Comparison of ENCODE assay signal across 26 mouse cellular contexts in the genomic region with DNA sequence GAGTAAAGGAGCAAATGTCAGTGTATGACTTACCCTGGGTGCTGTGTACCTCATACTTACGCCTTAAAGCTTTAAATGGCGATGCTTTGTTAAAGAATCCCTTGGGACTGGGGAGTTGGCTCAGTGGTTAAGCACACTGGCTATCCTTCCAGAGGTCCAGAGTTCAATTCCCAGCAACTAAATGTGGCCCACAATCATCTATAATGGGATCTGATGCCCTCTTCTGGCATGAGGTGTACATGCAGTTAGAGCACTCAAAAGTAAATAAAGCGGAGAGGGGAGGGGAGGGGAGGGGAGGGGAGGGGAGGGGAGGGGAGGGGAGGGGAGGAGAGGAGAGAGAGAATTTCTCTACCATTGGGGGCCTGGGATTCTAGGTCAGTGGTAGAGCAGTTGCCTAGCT. TPM values are rescaled to one million over a fixed set of nuclear protein-coding genes. Genes with fewer than 3 reads are reported as not detected.
DNase-seq lines count a peak whose midpoint lies in the region; ATAC-seq and TF ChIP-seq lines count a peak whose summit lies in the region.
"Had no signal": no experiment of that assay in that cellular context is flagged by ENCODE, and none has a peak within 500 bp of the region (broad histone marks: within the 10 kb centered on the region; RNA-seq: fewer than 3 reads in every experiment).

No protein-coding gene starts in this region.

- no peak overlapping the region for H3K4me3 ChIP-seq in kidney, postnatal 0 days (replicated peaks; ENCODE audit: low read depth, low read length)
- no peak overlapping the region for H3K4me3 ChIP-seq in midbrain, embryonic 11.5 days (ENCODE audit: low read depth, low read length)
- H3K4me3 ChIP-seq in midbrain, embryonic 13.5 days (replicated peaks) = no peak overlapping the region
- no peak overlapping the region for H3K4me3 ChIP-seq in stomach, postnatal 0 days (ENCODE audit: low read depth, low read length)
- H3K4me3 ChIP-seq: forebrain, embryonic 13.5 days; heart, embryonic 12.5 days; hindbrain, embryonic 13.5 days; kidney, embryonic 15.5 days; neural tube, embryonic 13.5 days had no signal

- peak; percentile 20 for DNase-seq in CD4-positive, CD25-positive, alpha-beta regulatory T cell, adult 2 months (ENCODE audit: low read depth, low spot score)
- DNase-seq in kidney, postnatal 0 days (ENCODE audit: low spot score) = no peak
- no peak for DNase-seq in kidney, postnatal 10 days
- peak; percentile 47 for DNase-seq in midbrain, embryonic 11.5 days (ENCODE audit: low spot score, missing footprints)
- no peak for DNase-seq in stomach, postnatal 0 days (ENCODE audit: low spot score)
- DNase-seq in adrenal gland, postnatal 25 days = no peak
- DNase-seq: adrenal gland, postnatal 10 days; cerebellum, adult 11 months; cerebellum, postnatal 25 days; gastrocnemius, postnatal 14 days; heart, adult 11 months; heart, postnatal 4 days; kidney, adult 18-20 months; kidney, postnatal 4 days; liver; lung, adult 18-20 months; lung, postnatal 14 days; right cerebral cortex, postnatal 4 days; thymus, postnatal 4 days had no signal

- H3K27ac ChIP-seq in kidney, postnatal 0 days = no peak overlapping the region
- no peak overlapping the region for H3K27ac ChIP-seq in midbrain, embryonic 11.5 days (ENCODE audit: low read depth, low read length)
- H3K27ac ChIP-seq in midbrain, embryonic 13.5 days = no peak overlapping the region
- no peak overlapping the region for H3K27ac ChIP-seq in stomach, postnatal 0 days (replicated peaks)
- H3K27ac ChIP-seq: forebrain, embryonic 13.5 days; hindbrain, embryonic 13.5 days; kidney, embryonic 15.5 days; neural tube, embryonic 13.5 days had no signal

- H3K4me1 ChIP-seq in kidney, postnatal 0 days (replicated peaks; ENCODE audit: insufficient read depth, low read length) = no peaks in the 10 kb centered on the region
- H3K4me1 ChIP-seq in midbrain, embryonic 11.5 days (ENCODE audit: control insufficient read depth, insufficient read depth, low read length) = peaks cover 9% of the 10 kb centered on the region
- peaks cover 23% of the 10 kb centered on the region for H3K4me1 ChIP-seq in midbrain, embryonic 13.5 days (replicated peaks)
- H3K4me1 ChIP-seq in stomach, postnatal 0 days (replicated peaks; ENCODE audit: control insufficient read depth, insufficient read depth) = no peaks in the 10 kb centered on the region

- no peak overlapping the region for H3K9ac ChIP-seq in kidney, postnatal 0 days (ENCODE audit: low read depth, low read length)
- H3K9ac ChIP-seq in midbrain, embryonic 11.5 days (ENCODE audit: low read length) = no peak overlapping the region
- no peak overlapping the region for H3K9ac ChIP-seq in midbrain, embryonic 13.5 days (replicated peaks)
- H3K9ac ChIP-seq in stomach, postnatal 0 days (ENCODE audit: low read length) = no peak overlapping the region
- H3K9ac ChIP-seq: forebrain, embryonic 13.5 days; heart, embryonic 12.5 days; hindbrain, embryonic 13.5 days; kidney, embryonic 15.5 days; neural tube, embryonic 13.5 days had no signal

- WGBS in kidney, postnatal 0 days = 97% methylated on average over 2 of the region's 3 CpGs
- 93% methylated on average over 2 of the region's 3 CpGs for WGBS in midbrain, embryonic 11.5 days
- WGBS in midbrain, embryonic 13.5 days = 96% methylated on average over 2 of the region's 3 CpGs
- WGBS in stomach, postnatal 0 days = 96% methylated on average over 2 of the region's 3 CpGs

- H3K27me3 ChIP-seq in kidney, postnatal 0 days (ENCODE audit: insufficient read depth, low read length) = no peaks in the 10 kb centered on the region
- no peaks in the 10 kb centered on the region for H3K27me3 ChIP-seq in midbrain, embryonic 11.5 days (ENCODE audit: control insufficient read depth, insufficient read depth, low read length)
- H3K27me3 ChIP-seq in midbrain, embryonic 13.5 days = peaks cover 10% of the 10 kb centered on the region; the same call in 1 of the 2 replicates
- no peaks in the 10 kb centered on the region for H3K27me3 ChIP-seq in stomach, postnatal 0 days (ENCODE audit: control insufficient read depth, insufficient read depth, low read length)
- H3K27me3 ChIP-seq: forebrain, embryonic 13.5 days; heart, embryonic 12.5 days; hindbrain, embryonic 13.5 days; kidney, embryonic 15.5 days; neural tube, embryonic 13.5 days had no signal

- no peak overlapping the region for H3K4me2 ChIP-seq in kidney, postnatal 0 days (ENCODE audit: low read length)
- no peak overlapping the region for H3K4me2 ChIP-seq in midbrain, embryonic 11.5 days
- H3K4me2 ChIP-seq in midbrain, embryonic 13.5 days (replicated peaks) = no peak overlapping the region
- H3K4me2 ChIP-seq in stomach, postnatal 0 days (replicated peaks; ENCODE audit: low read depth) = no peak overlapping the region
- H3K4me2 ChIP-seq: forebrain, embryonic 13.5 days; heart, embryonic 12.5 days; hindbrain, embryonic 13.5 days; kidney, embryonic 15.5 days; neural tube, embryonic 13.5 days had no signal

- ATAC-seq in CD4-positive, CD25-positive, alpha-beta regulatory T cell, adult 4 months = no peak
- ATAC-seq in kidney, postnatal 0 days (replicated peaks; ENCODE audit: low FRiP score, low read depth) = no peak
- ATAC-seq in midbrain, embryonic 11.5 days (ENCODE audit: low FRiP score) = no peak
- ATAC-seq in midbrain, embryonic 13.5 days = no peak
- ATAC-seq in stomach, postnatal 0 days (ENCODE audit: low FRiP score, low TSS enrichment) = no peak
- ATAC-seq: forebrain, embryonic 13.5 days had no signal

- no peaks in the 10 kb centered on the region for H3K9me3 ChIP-seq in kidney, postnatal 0 days (replicated peaks; ENCODE audit: low read length)
- H3K9me3 ChIP-seq in midbrain, embryonic 11.5 days (ENCODE audit: control insufficient read depth, low read length) = no peaks in the 10 kb centered on the region
- H3K9me3 ChIP-seq in midbrain, embryonic 13.5 days = no peaks in the 10 kb centered on the region
- H3K9me3 ChIP-seq in stomach, postnatal 0 days (ENCODE audit: control insufficient read depth, low read length) = no peaks in the 10 kb centered on the region
- H3K9me3 ChIP-seq: forebrain, embryonic 13.5 days; heart, embryonic 12.5 days; hindbrain, embryonic 13.5 days; kidney, embryonic 15.5 days; neural tube, embryonic 13.5 days had no signal

- H3K36me3 ChIP-seq in kidney, postnatal 0 days (ENCODE audit: insufficient read depth, low read length) = no peaks in the 10 kb centered on the region
- no peaks in the 10 kb centered on the region for H3K36me3 ChIP-seq in midbrain, embryonic 11.5 days (ENCODE audit: control insufficient read depth, insufficient read depth, low read length)
- H3K36me3 ChIP-seq in midbrain, embryonic 13.5 days = no peaks in the 10 kb centered on the region
- no peaks in the 10 kb centered on the region for H3K36me3 ChIP-seq in stomach, postnatal 0 days (ENCODE audit: control insufficient read depth, insufficient read depth, low read length)
- H3K36me3 ChIP-seq: heart, embryonic 12.5 days; hindbrain, embryonic 13.5 days; neural tube, embryonic 13.5 days had no signal

- peak; percentile 22; the same call in 1 of the 2 replicates for TF ChIP-seq CTCF in kidney, postnatal 0 days (IDR thresholded peaks at IDR 0.05; ENCODE audit: low read depth)
- TF ChIP-seq CTCF in stomach, postnatal 0 days (IDR thresholded peaks at IDR 0.05; ENCODE audit: low read depth) = peak; percentile 28

- no peak for TF ChIP-seq EP300 in stomach, postnatal 0 days (optimal IDR thresholded peaks at IDR 0.05)

RNA-seq across cellular contexts. Expression of a gene that starts 1.7 kb away (rescaled TPM):
- polyA plus RNA-seq in CD4-positive, CD25-positive, alpha-beta regulatory T cell, adult 4 months (2017; shearing (Covaris generic)) = 1 to 10 TPM; 5.0 to 9.6 TPM
- 66.5 and 70.7 TPM in 2 replicates for polyA plus RNA-seq in kidney, postnatal 0 days (2015; fragmentation: Nextera tagmentation; extraction: Ambion mirVana)
- polyA plus RNA-seq in midbrain, embryonic 11.5 days (2014; fragmentation: Nextera tagmentation; extraction: Ambion mirVana) = 13.2 and 16.5 TPM in 2 replicates
- polyA plus RNA-seq in midbrain, embryonic 13.5 days (2015; fragmentation: Nextera tagmentation; extraction: Ambion mirVana) = 18.6 and 21.1 TPM in 2 replicates
- 23.0 and 26.2 TPM in 2 replicates for polyA plus RNA-seq in stomach, postnatal 0 days (2015; fragmentation: Nextera tagmentation; extraction: Ambion mirVana)
- 42.2 and 61.9 TPM in 2 replicates for total RNA-seq in adrenal gland, postnatal 25 days (2021)

Comparison
In these comparisons a context has a peak if more than half of its experiments do, and no peak if none do; other contexts are left out.
1. DNase-seq: peak in CD4-positive, CD25-positive, alpha-beta regulatory T cell, adult 2 months (single experiment) and midbrain, embryonic 11.5 days (single experiment); none in kidney, postnatal 0 days (single experiment), kidney, postnatal 10 days (single experiment), stomach, postnatal 0 days (single experiment) and adrenal gland, postnatal 25 days (single experiment).